Comparison of ENCODE assay signal across 9 mouse cellular contexts in genomic region chr6:71980165-71980564, GRCm38 (mm10).
DNase-seq lines count a peak whose midpoint lies in the region; ATAC-seq and TF ChIP-seq lines count a peak whose summit lies in the region.
"Had no signal": no experiment of that assay in that cellular context is flagged by ENCODE, and none has a peak within 500 bp of the region (broad histone marks: within the 10 kb centered on the region; RNA-seq: fewer than 3 reads in every experiment).

No protein-coding gene starts in this region.

- no peak for TF ChIP-seq CTCF in kidney, adult 2 months (conservative IDR thresholded peaks at IDR 0.05; ENCODE audit: insufficient read depth, insufficient read length, low read depth, low read length)

- H3K36me3 ChIP-seq in kidney, adult 2 months (ENCODE audit: control insufficient read depth, insufficient read depth, low read length): no peaks in the 10 kb centered on the region; the same call in 1 of the 2 replicates
- H3K36me3 ChIP-seq in embryonic facial prominence, embryonic 15.5 days: peaks cover 57% of the 10 kb centered on the region

- H3K9me3 ChIP-seq in embryonic facial prominence, embryonic 15.5 days (replicated peaks): no peaks in the 10 kb centered on the region
- H3K9me3 ChIP-seq: limb, embryonic 13.5 days had no signal

- H3K4me3 ChIP-seq in kidney, adult 2 months (ENCODE audit: insufficient read depth, low read depth, low read length): no peak overlapping the region
- H3K4me3 ChIP-seq in embryonic facial prominence, embryonic 15.5 days (replicated peaks): no peak overlapping the region
- H3K4me3 ChIP-seq: limb, embryonic 13.5 days had no signal

- DNase-seq in kidney, adult 2 months: no peak
- no peak for DNase-seq in kidney, postnatal 36 days
- peak; percentile 47 for DNase-seq in NIH3T3 (ENCODE audit: low read depth)
- DNase-seq in natural killer cell, adult 2 months (ENCODE audit: low spot score in 2 of 2): peak; percentile 9 to 18
- no peak for DNase-seq in layer of hippocampus, postnatal 25 days (ENCODE audit: extremely low spot score in 1 of 2, low spot score in 1 of 2)
- no peak for DNase-seq in lung, postnatal 25 days (ENCODE audit: low spot score)
- no peak for DNase-seq in left cerebral cortex, adult 9 months (ENCODE audit: low spot score in 2 of 2)

- no peak overlapping the region for H3K4me2 ChIP-seq in embryonic facial prominence, embryonic 15.5 days (replicated peaks)
- H3K4me2 ChIP-seq: limb, embryonic 13.5 days had no signal

- no peaks in the 10 kb centered on the region for H3K4me1 ChIP-seq in kidney, adult 2 months (ENCODE audit: control insufficient read depth, insufficient read depth, low read length)
- peaks cover 11% of the 10 kb centered on the region; the same call in 1 of the 2 replicates for H3K4me1 ChIP-seq in embryonic facial prominence, embryonic 15.5 days

- no peak overlapping the region for H3K9ac ChIP-seq in embryonic facial prominence, embryonic 15.5 days
- H3K9ac ChIP-seq: limb, embryonic 13.5 days had no signal

- TF ChIP-seq POLR2A in kidney, adult 2 months (IDR thresholded peaks at IDR 0.05; ENCODE audit: low read depth, low read length): no peak

- ATAC-seq in embryonic facial prominence, embryonic 15.5 days (ENCODE audit: insufficient number of reproducible peaks, low FRiP score, low TSS enrichment, low read depth): no peak

- H3K27ac ChIP-seq in kidney, adult 2 months (ENCODE audit: insufficient read depth, low read depth, low read length): peak overlapping the region; percentile 20; the same call in 1 of the 2 replicates
- peak overlapping the region; percentile 34; the same call in 1 of the 2 replicates for H3K27ac ChIP-seq in embryonic facial prominence, embryonic 15.5 days (replicated peaks)

- no peaks in the 10 kb centered on the region for H3K27me3 ChIP-seq in kidney, adult 2 months (replicated peaks; ENCODE audit: control insufficient read depth, insufficient read depth, low read length)
- no peaks in the 10 kb centered on the region for H3K27me3 ChIP-seq in embryonic facial prominence, embryonic 15.5 days
- H3K27me3 ChIP-seq: limb, embryonic 13.5 days had no signal

- 79% methylated on average over 8 of the region's 8 CpGs for WGBS in kidney, adult 2 months
- 45% methylated on average over 8 of the region's 8 CpGs for WGBS in embryonic facial prominence, embryonic 15.5 days

Comparison
In these comparisons a context has a peak if more than half of its experiments do, and no peak if none do; other contexts are left out.
1. DNase-seq: peak in NIH3T3 (single experiment) and natural killer cell, adult 2 months (2 of 2); none in kidney, adult 2 months (single experiment), kidney, postnatal 36 days (0 of 2), layer of hippocampus, postnatal 25 days (0 of 2), lung, postnatal 25 days (single experiment) and left cerebral cortex, adult 9 months (0 of 2).